Mouse (Mus musculus) myocyte (in vitro differentiated cells): ENCODE results near the gene Fam118a.

Experiments
- CEBPB ChIP-seq: IDR thresholded peaks from 2 replicates; pipeline ENCODE4 v1.6.1; 2011; ENCODE audit warnings: mild to moderate bottlenecking, moderate library complexity; ENCODE audit not compliant: poor library complexity, insufficient read depth, severe bottlenecking
- E2F4 ChIP-seq: IDR thresholded peaks from one replicate; pipeline ENCODE4 v1.6.1; 2011; ENCODE audit warnings: mild to moderate bottlenecking, control low read depth, moderate library complexity; ENCODE audit not compliant: insufficient read depth
- MAX ChIP-seq: IDR thresholded peaks from one replicate; pipeline ENCODE4 v1.6.1; 2011; ENCODE audit warnings: low read depth, mild to moderate bottlenecking, control low read depth
- MYOD1 ChIP-seq, 3 experiments: IDR thresholded peaks; one replicate each; pipeline ENCODE4 v1.6.1; 2011; ENCODE audit warnings: control low read depth in 2 of 3, low read depth in 2 of 3, mild to moderate bottlenecking in 2 of 3, moderate library complexity in 1 of 3; ENCODE audit not compliant: insufficient read length in 2 of 3, control insufficient read depth in 1 of 3
- MYOG ChIP-seq, 3 experiments: IDR thresholded peaks; one replicate each; pipeline ENCODE4 v1.6.1; 2011; ENCODE audit warnings: control low read depth in 2 of 3, low read depth in 2 of 3, mild to moderate bottlenecking in 2 of 3; ENCODE audit not compliant: insufficient read length in 2 of 3, control insufficient read depth in 1 of 3, insufficient read depth in 1 of 3
- POLR2A ChIP-seq: IDR thresholded peaks from one replicate; pipeline ENCODE4 v1.6.1; 2011; ENCODE audit warnings: low read depth, mild to moderate bottlenecking, control low read depth, moderate library complexity; ENCODE audit not compliant: insufficient read length
- POLR2AphosphoS2 ChIP-seq: IDR thresholded peaks from one replicate; pipeline ENCODE4 v1.6.1; 2011; ENCODE audit warnings: low read depth, control low read depth; ENCODE audit not compliant: insufficient read length
- REST ChIP-seq: IDR thresholded peaks from one replicate; pipeline ENCODE4 v1.6.1; 2011; ENCODE audit warnings: mild to moderate bottlenecking, control low read depth, moderate library complexity; ENCODE audit not compliant: insufficient read depth, insufficient read length
- TCF12 ChIP-seq: IDR thresholded peaks from one replicate; pipeline ENCODE4 v1.6.1; 2011; ENCODE audit warnings: mild to moderate bottlenecking, control low read depth; ENCODE audit not compliant: poor library complexity, insufficient read depth, severe bottlenecking
- USF1 ChIP-seq: IDR thresholded peaks from one replicate; pipeline ENCODE4 v1.6.1; 2011; ENCODE audit warnings: low read depth, mild to moderate bottlenecking, control low read depth, moderate library complexity

- no peak for TF ChIP-seq POLR2A
- TF ChIP-seq MYOD1 (IDR thresholded peaks at IDR 0.05; ENCODE audit: control insufficient read depth in 1 of 3, insufficient read length in 2 of 3, low read depth in 2 of 3): no peak
- TF ChIP-seq E2F4: no peak
- TF ChIP-seq REST: no peak
- TF ChIP-seq USF1: no peak
- TF ChIP-seq TCF12: no peak
- TF ChIP-seq CEBPB: no peak
- no peak for TF ChIP-seq MYOG (IDR thresholded peaks at IDR 0.05; ENCODE audit: control insufficient read depth in 1 of 3, insufficient read depth in 1 of 3, insufficient read length in 2 of 3, low read depth in 2 of 3)
- TF ChIP-seq POLR2AphosphoS2: no peak
- no peak for TF ChIP-seq MAX
These were observed 8.6 kb downstream of the Fam118a start for GRCm38 (mm10) chr15:85037343-85037690.
